Mouse (Mus musculus): ENCODE data around the gene Slc28a3. TPM values are rescaled to one million over a fixed set of nuclear protein-coding genes. Genes with fewer than 3 reads are reported as not detected.

Gene Slc28a3
- polyA plus RNA-seq, 1 experiment from 2014 or later: 0.09 TPM

- H3K27ac ChIP-seq: no peak overlapping the region
- H3K27me3 ChIP-seq: no peaks in the 10 kb centered on the region
- no peaks in the 10 kb centered on the region for H3K9me3 ChIP-seq
- no peak overlapping the region for H3K4me3 ChIP-seq
- H3K9ac ChIP-seq: no peak overlapping the region
- 65% methylated on average over 1 of the region's 1 CpGs for WGBS
- ATAC-seq (ENCODE audit: low FRiP score, low read depth): no peak
- no peak overlapping the region for H3K4me2 ChIP-seq (replicated peaks)
- no peaks in the 10 kb centered on the region for H3K36me3 ChIP-seq
- H3K4me1 ChIP-seq: 0 out of 2 replicates have a peak, but pooled peaks cover 4% of the 10 kb centered on the region
Observed at GRCm38 (mm10) chr13:58556018-58556417, 54.7 kb downstream of the Slc28a3 start.

- Histone ChIP-seq H3K9ac (no peak overlapping the region), H3K4me1 (0 out of 2 replicates have a peak, but pooled peaks cover 4% of the 10 kb centered on the region), H3K9me3 (no peaks in the 10 kb centered on the region), H3K4me3 (no peak overlapping the region), H3K36me3 (no peaks in the 10 kb centered on the region), H3K27ac (no peak overlapping the region), H3K4me2 (replicated peaks) (no peak overlapping the region), H3K27me3 (no peaks in the 10 kb centered on the region)
- ATAC-seq (ENCODE audit: low FRiP score, low read depth): no peak
- 23% methylated on average over 5 of the region's 5 CpGs for WGBS
Observed at GRCm38 (mm10) chr13:58555561-58555960, 55.1 kb downstream of the Slc28a3 start.

- Histone ChIP-seq H3K4me3 (no peak overlapping the region), H3K4me2 (replicated peaks) (no peak overlapping the region), H3K27me3 (no peaks in the 10 kb centered on the region), H3K27ac (no peak overlapping the region), H3K9ac (no peak overlapping the region), H3K36me3 (no peaks in the 10 kb centered on the region), H3K9me3 (no peaks in the 10 kb centered on the region), H3K4me1 (0 out of 2 replicates have a peak, but pooled peaks cover 14% of the 10 kb centered on the region)
- 83% methylated on average over 4 of the region's 4 CpGs for WGBS
- ATAC-seq (ENCODE audit: low FRiP score, low read depth): no peak
Observed at GRCm38 (mm10) chr13:58551924-58552323, 58.8 kb downstream of the Slc28a3 start.

GRCm38 (mm10) chr13:58547570-58547969 is 63.1 kb downstream of the Slc28a3 start:
- WGBS: 47% methylated on average over 7 of the region's 7 CpGs
- Histone ChIP-seq H3K27me3 (0 out of 2 replicates have a peak, but pooled peaks cover 4% of the 10 kb centered on the region), H3K4me1 (0 out of 2 replicates have a peak, but pooled peaks cover 10% of the 10 kb centered on the region), H3K9me3 (no peaks in the 10 kb centered on the region), H3K9ac (no peak overlapping the region), H3K27ac (no peak overlapping the region), H3K4me2 (replicated peaks) (no peak overlapping the region), H3K4me3 (no peak overlapping the region), H3K36me3 (no peaks in the 10 kb centered on the region)
- peak; percentile 62; the same call in 1 of the 2 replicates for ATAC-seq (ENCODE audit: low FRiP score, low read depth)

- H3K27me3 ChIP-seq: 0 out of 2 replicates have a peak, but pooled peaks cover 4% of the 10 kb centered on the region
- H3K9ac ChIP-seq: peak overlapping the region; percentile 8; the same call in 1 of the 2 replicates
- ATAC-seq (ENCODE audit: low FRiP score, low read depth): 0 out of 2 replicates have a peak, but pooled peaks have one; percentile 13
- WGBS: 57% methylated on average over 12 of the region's 12 CpGs
- no peak overlapping the region for H3K4me3 ChIP-seq
- 0 out of 2 replicates have a peak, but pooled peaks cover 10% of the 10 kb centered on the region for H3K4me1 ChIP-seq
- no peak overlapping the region for H3K4me2 ChIP-seq (replicated peaks)
- H3K9me3 ChIP-seq: no peaks in the 10 kb centered on the region
- H3K27ac ChIP-seq: no peak overlapping the region
- no peaks in the 10 kb centered on the region for H3K36me3 ChIP-seq
Observed at GRCm38 (mm10) chr13:58543688-58544408, 66.8 kb downstream of the Slc28a3 start.

- Histone ChIP-seq H3K4me1 (0 out of 2 replicates have a peak, but pooled peaks cover 2% of the 10 kb centered on the region), H3K9ac (no peak overlapping the region), H3K4me3 (no peak overlapping the region), H3K4me2 (replicated peaks) (no peak overlapping the region), H3K9me3 (no peaks in the 10 kb centered on the region), H3K27me3 (0 out of 2 replicates have a peak, but pooled peaks cover 4% of the 10 kb centered on the region), H3K27ac (no peak overlapping the region), H3K36me3 (no peaks in the 10 kb centered on the region)
- WGBS: 36% methylated on average over 7 of the region's 7 CpGs
- no peak; the same call in 1 of the 2 replicates for ATAC-seq (ENCODE audit: low FRiP score, low read depth)
Observed at GRCm38 (mm10) chr13:58543066-58543465, 67.6 kb downstream of the Slc28a3 start.

GRCm38 (mm10) chr13:58542601-58543041 is 68.1 kb downstream of the Slc28a3 start:
- ATAC-seq (ENCODE audit: low FRiP score, low read depth): no peak
- Histone ChIP-seq H3K4me1 (no peaks in the 10 kb centered on the region), H3K27ac (no peak overlapping the region), H3K9me3 (no peaks in the 10 kb centered on the region), H3K4me3 (no peak overlapping the region), H3K27me3 (0 out of 2 replicates have a peak, but pooled peaks cover 4% of the 10 kb centered on the region), H3K36me3 (no peaks in the 10 kb centered on the region), H3K9ac (no peak overlapping the region), H3K4me2 (replicated peaks) (no peak overlapping the region)
- WGBS: 85% methylated on average over 10 of the region's 10 CpGs

- 0 out of 2 replicates have a peak, but pooled peaks cover 4% of the 10 kb centered on the region for H3K27me3 ChIP-seq
- H3K27ac ChIP-seq: no peak overlapping the region
- no peak overlapping the region for H3K9ac ChIP-seq
- H3K4me2 ChIP-seq (replicated peaks): no peak overlapping the region
- no peaks in the 10 kb centered on the region for H3K36me3 ChIP-seq
- ATAC-seq (ENCODE audit: low FRiP score, low read depth): no peak
- no peak overlapping the region for H3K4me3 ChIP-seq
- H3K9me3 ChIP-seq: no peaks in the 10 kb centered on the region
- H3K4me1 ChIP-seq: no peaks in the 10 kb centered on the region
- 62% methylated on average over 8 of the region's 8 CpGs for WGBS
Observed at GRCm38 (mm10) chr13:58542167-58542566, 68.5 kb downstream of the Slc28a3 start.

- WGBS: 69% methylated on average over 4 of the region's 4 CpGs
Observed at GRCm38 (mm10) chr13:58541620-58542019, 69.1 kb downstream of the Slc28a3 start.

GRCm38 (mm10) chr13:58538966-58539365 is 71.7 kb downstream of the Slc28a3 start:
- no peak for ATAC-seq (ENCODE audit: low FRiP score, low read depth)
- Histone ChIP-seq H3K27me3 (no peaks in the 10 kb centered on the region), H3K9me3 (no peaks in the 10 kb centered on the region), H3K36me3 (no peaks in the 10 kb centered on the region), H3K9ac (no peak overlapping the region), H3K4me1 (no peaks in the 10 kb centered on the region), H3K4me3 (no peak overlapping the region), H3K4me2 (replicated peaks) (no peak overlapping the region), H3K27ac (no peak overlapping the region)
- WGBS: 69% methylated on average over 7 of the region's 7 CpGs

More at GRCm38 (mm10) chr13:58541620-58542019, 69.1 kb downstream of the Slc28a3 start:
- Histone ChIP-seq H3K9ac (no peak overlapping the region), H3K4me2 (replicated peaks) (no peak overlapping the region), H3K9me3 (no peaks in the 10 kb centered on the region), H3K36me3 (no peaks in the 10 kb centered on the region), H3K27ac (no peak overlapping the region), H3K4me3 (no peak overlapping the region), H3K4me1 (no peaks in the 10 kb centered on the region), H3K27me3 (0 out of 2 replicates have a peak, but pooled peaks cover 4% of the 10 kb centered on the region)
- ATAC-seq (ENCODE audit: low FRiP score, low read depth): no peak

GRCm38 (mm10) chr13:58538366-58538765 is 72.3 kb downstream of the Slc28a3 start:
- Histone ChIP-seq H3K27me3 (no peaks in the 10 kb centered on the region), H3K36me3 (no peaks in the 10 kb centered on the region), H3K4me2 (replicated peaks) (no peak overlapping the region), H3K9ac (no peak overlapping the region), H3K4me1 (no peaks in the 10 kb centered on the region), H3K27ac (no peak overlapping the region), H3K9me3 (no peaks in the 10 kb centered on the region), H3K4me3 (no peak overlapping the region)
- no peak for ATAC-seq (ENCODE audit: low FRiP score, low read depth)
- 39% methylated on average over 4 of the region's 4 CpGs for WGBS

GRCm38 (mm10) chr13:58537916-58538233 is 72.8 kb downstream of the Slc28a3 start:
- Histone ChIP-seq H3K4me3 (no peak overlapping the region), H3K27me3 (no peaks in the 10 kb centered on the region), H3K27ac (no peak overlapping the region), H3K9ac (no peak overlapping the region), H3K9me3 (no peaks in the 10 kb centered on the region), H3K4me2 (replicated peaks) (no peak overlapping the region), H3K36me3 (no peaks in the 10 kb centered on the region), H3K4me1 (no peaks in the 10 kb centered on the region)
- ATAC-seq (ENCODE audit: low FRiP score, low read depth): no peak
- 74% methylated on average over 6 of the region's 6 CpGs for WGBS
